Mouse (Mus musculus): ENCODE measurements around the gene Lpar3. TPM values are rescaled to one million over a fixed set of nuclear protein-coding genes. Genes with fewer than 3 reads are reported as not detected.

Gene Lpar3
- polyA plus RNA-seq, 1 experiment: 33.7 TPM

DNA sequence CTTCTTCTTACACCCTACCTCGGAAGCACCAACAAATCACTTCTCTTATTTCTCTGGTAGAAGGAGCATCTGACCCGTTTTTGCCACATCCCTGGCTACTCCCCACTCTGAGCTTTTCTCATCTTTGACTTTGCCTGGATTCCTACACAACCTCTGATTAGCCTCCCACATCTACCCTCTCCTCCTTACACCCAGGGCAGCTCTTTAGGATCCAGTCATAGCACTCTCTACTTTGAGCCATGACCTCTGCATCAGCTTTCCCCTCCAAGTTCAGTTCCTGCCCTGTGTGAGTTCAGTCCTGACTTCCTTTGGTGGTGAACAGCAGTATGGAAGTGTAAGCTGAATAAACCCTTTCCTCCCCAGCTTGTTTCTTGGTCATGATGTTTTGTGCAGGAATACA lies 87.1 kb downstream of the Lpar3 start:
- H3K4me3 ChIP-seq (ENCODE audit: insufficient read depth, low read depth, low read length): no peak overlapping the region
- no peak for DNase-seq
- H3K36me3 ChIP-seq (ENCODE audit: control insufficient read depth, insufficient read depth, low read length): no peaks in the 10 kb centered on the region
- 58% methylated on average over 2 of the region's 2 CpGs for WGBS
- H3K4me1 ChIP-seq (ENCODE audit: control insufficient read depth, insufficient read depth, low read length): no peaks in the 10 kb centered on the region
- no peak for TF ChIP-seq POLR2A (IDR thresholded peaks at IDR 0.05; ENCODE audit: low read depth, low read length)
- no peak for TF ChIP-seq CTCF (conservative IDR thresholded peaks at IDR 0.05; ENCODE audit: insufficient read depth, insufficient read length, low read depth, low read length)
- H3K27ac ChIP-seq (ENCODE audit: insufficient read depth, low read depth, low read length): no peak overlapping the region
- no peaks in the 10 kb centered on the region for H3K27me3 ChIP-seq (replicated peaks; ENCODE audit: control insufficient read depth, insufficient read depth, low read length)

DNA sequence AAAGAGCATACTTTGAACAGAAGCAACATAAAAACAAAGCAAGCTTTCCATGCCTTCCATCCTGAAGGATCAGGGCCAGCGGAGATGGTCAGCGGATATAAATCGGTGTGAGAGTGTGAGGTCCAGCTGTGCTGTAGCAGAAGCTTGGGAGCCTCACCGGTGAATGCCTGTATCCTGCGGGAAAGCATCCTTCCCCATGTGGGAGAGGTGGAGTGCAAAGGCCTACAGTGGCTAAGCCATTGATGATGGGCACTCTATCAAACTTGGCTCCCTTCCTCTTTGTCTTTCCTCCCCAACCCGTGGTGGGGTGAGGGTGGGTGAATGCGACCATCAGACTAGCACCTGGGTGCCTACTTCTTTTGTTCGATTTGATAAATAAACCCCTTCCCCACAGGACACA lies 88.8 kb downstream of the Lpar3 start:
- no peak for DNase-seq
- H3K27ac ChIP-seq (ENCODE audit: insufficient read depth, low read depth, low read length): no peak overlapping the region
- TF ChIP-seq CTCF (conservative IDR thresholded peaks at IDR 0.05; ENCODE audit: insufficient read depth, insufficient read length, low read depth, low read length): no peak
- no peak for TF ChIP-seq POLR2A (IDR thresholded peaks at IDR 0.05; ENCODE audit: low read depth, low read length)
- H3K27me3 ChIP-seq (replicated peaks; ENCODE audit: control insufficient read depth, insufficient read depth, low read length): no peaks in the 10 kb centered on the region
- WGBS: 77% methylated on average over 8 of the region's 8 CpGs
- no peaks in the 10 kb centered on the region for H3K36me3 ChIP-seq (ENCODE audit: control insufficient read depth, insufficient read depth, low read length)
- H3K4me3 ChIP-seq (ENCODE audit: insufficient read depth, low read depth, low read length): no peak overlapping the region
- no peaks in the 10 kb centered on the region for H3K4me1 ChIP-seq (ENCODE audit: control insufficient read depth, insufficient read depth, low read length)

DNA sequence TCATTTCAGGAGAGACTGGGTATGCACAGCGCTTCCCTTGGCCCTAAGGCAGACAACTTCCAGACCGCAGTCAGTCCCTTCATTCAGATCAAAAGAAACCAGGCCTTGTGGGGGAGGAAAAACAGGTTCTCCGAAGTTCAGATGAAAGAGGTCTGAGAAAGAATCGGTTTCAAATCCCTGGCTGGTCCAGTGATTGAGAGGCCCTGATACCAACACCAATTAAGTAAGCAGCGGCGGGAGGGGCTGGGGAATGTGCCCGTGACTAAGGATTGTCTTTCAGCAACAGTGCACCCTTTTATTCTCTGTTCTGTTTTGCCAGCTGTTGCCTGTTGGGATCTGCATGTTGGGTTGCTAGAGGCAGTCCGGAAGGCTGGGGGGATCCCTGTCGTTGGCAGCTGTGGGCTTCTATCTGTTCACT lies 90.4 kb downstream of the Lpar3 start:
- Histone ChIP-seq H3K36me3 (ENCODE audit: control insufficient read depth, insufficient read depth, low read length) (no peaks in the 10 kb centered on the region), H3K27ac (ENCODE audit: insufficient read depth, low read depth, low read length) (no peak overlapping the region), H3K27me3 (replicated peaks; ENCODE audit: control insufficient read depth, insufficient read depth, low read length) (no peaks in the 10 kb centered on the region), H3K4me3 (ENCODE audit: insufficient read depth, low read depth, low read length) (no peak overlapping the region), H3K4me1 (ENCODE audit: control insufficient read depth, insufficient read depth, low read length) (no peaks in the 10 kb centered on the region)
- WGBS: 44% methylated on average over 9 of the region's 9 CpGs
- no peak for DNase-seq
- TF ChIP-seq POLR2A (IDR thresholded peaks at IDR 0.05; ENCODE audit: low read depth, low read length) (no peak), CTCF (conservative IDR thresholded peaks at IDR 0.05; ENCODE audit: insufficient read depth, insufficient read length, low read depth, low read length) (no peak)

DNA sequence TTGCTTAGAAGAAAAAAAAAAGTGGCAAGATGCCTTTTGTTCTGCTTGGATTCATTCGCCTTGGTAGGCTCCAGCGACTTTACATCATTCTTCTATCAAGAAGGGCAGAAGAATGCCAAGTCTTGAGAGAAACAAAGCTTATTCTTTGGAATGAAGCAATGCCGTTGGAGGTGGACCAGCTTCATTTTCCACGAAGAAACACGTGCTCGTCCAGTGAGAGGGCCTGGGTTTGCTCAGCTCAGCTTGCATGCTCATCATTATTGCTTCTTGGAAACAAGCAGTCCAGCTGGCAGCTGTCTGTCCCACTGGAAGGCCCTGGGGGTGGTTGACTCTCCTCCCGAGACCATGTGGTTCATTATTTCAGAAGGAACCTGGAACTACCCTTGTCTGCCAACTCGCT lies 94.7 kb downstream of the Lpar3 start:
- TF ChIP-seq POLR2A (IDR thresholded peaks at IDR 0.05; ENCODE audit: low read depth, low read length) (no peak), CTCF (conservative IDR thresholded peaks at IDR 0.05; ENCODE audit: insufficient read depth, insufficient read length, low read depth, low read length) (no peak)

DNA sequence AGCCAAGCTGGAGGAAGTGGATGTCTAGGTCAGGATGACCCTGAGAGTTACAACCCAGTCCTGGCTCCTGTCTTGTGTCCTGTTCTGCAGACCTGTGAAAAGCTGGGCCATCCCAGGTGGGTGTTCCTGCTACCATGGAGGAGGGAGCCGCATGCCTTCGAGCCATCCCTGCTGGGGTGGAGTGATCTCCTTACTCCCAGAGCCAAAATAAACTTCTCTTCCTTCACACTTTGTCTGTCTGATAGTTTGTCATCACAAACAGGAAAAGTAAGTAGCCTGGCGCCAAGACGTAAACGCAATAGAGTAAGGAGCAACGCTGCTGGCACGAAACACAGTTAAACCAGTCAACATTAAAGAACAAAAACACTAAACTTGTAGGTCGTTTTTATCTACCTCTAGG lies 95.5 kb downstream of the Lpar3 start:
- 55% methylated on average over 8 of the region's 8 CpGs for WGBS
- H3K27me3 ChIP-seq (replicated peaks; ENCODE audit: control insufficient read depth, insufficient read depth, low read length): no peaks in the 10 kb centered on the region
- TF ChIP-seq CTCF (conservative IDR thresholded peaks at IDR 0.05; ENCODE audit: insufficient read depth, insufficient read length, low read depth, low read length) (no peak), POLR2A (IDR thresholded peaks at IDR 0.05; ENCODE audit: low read depth, low read length) (no peak)
- no peaks in the 10 kb centered on the region for H3K4me1 ChIP-seq (ENCODE audit: control insufficient read depth, insufficient read depth, low read length)
- H3K36me3 ChIP-seq (ENCODE audit: control insufficient read depth, insufficient read depth, low read length): no peaks in the 10 kb centered on the region
- H3K4me3 ChIP-seq (ENCODE audit: insufficient read depth, low read depth, low read length): no peak overlapping the region
- H3K27ac ChIP-seq (ENCODE audit: insufficient read depth, low read depth, low read length): no peak overlapping the region
- no peak for DNase-seq

More for the DNA sequence above, 94.7 kb downstream of the Lpar3 start:
- Histone ChIP-seq H3K27ac (ENCODE audit: insufficient read depth, low read depth, low read length) (no peak overlapping the region), H3K4me1 (ENCODE audit: control insufficient read depth, insufficient read depth, low read length) (no peaks in the 10 kb centered on the region), H3K36me3 (ENCODE audit: control insufficient read depth, insufficient read depth, low read length) (no peaks in the 10 kb centered on the region), H3K27me3 (replicated peaks; ENCODE audit: control insufficient read depth, insufficient read depth, low read length) (no peaks in the 10 kb centered on the region), H3K4me3 (ENCODE audit: insufficient read depth, low read depth, low read length) (no peak overlapping the region)
- WGBS: 83% methylated on average over 8 of the region's 8 CpGs
- no peak for DNase-seq

DNA sequence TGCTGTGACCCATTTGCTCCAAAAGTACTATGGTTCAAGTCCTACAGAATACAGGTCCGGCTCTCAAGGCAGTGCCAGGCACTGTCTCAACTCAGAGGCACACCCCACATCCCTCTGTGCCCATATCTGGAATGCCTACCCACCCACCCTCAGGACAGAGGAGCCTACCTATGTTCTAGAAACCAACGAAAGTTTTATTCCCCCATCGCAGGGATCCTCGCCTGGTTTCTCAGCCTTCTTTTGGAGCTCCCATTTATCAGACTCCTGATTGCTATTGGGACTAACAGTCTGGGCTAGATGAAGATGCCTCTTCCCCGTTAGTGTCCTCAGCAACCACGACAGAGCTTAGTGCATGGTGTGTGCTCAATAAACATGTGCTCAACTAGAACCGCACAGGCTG lies 96.6 kb downstream of the Lpar3 start:
- H3K36me3 ChIP-seq (ENCODE audit: control insufficient read depth, insufficient read depth, low read length): no peaks in the 10 kb centered on the region
- no peak overlapping the region for H3K27ac ChIP-seq (ENCODE audit: insufficient read depth, low read depth, low read length)
- no peak for DNase-seq
- no peaks in the 10 kb centered on the region for H3K27me3 ChIP-seq (replicated peaks; ENCODE audit: control insufficient read depth, insufficient read depth, low read length)
- TF ChIP-seq CTCF (conservative IDR thresholded peaks at IDR 0.05; ENCODE audit: insufficient read depth, insufficient read length, low read depth, low read length) (no peak), POLR2A (IDR thresholded peaks at IDR 0.05; ENCODE audit: low read depth, low read length) (no peak)
- H3K4me1 ChIP-seq (ENCODE audit: control insufficient read depth, insufficient read depth, low read length): no peaks in the 10 kb centered on the region
- H3K4me3 ChIP-seq (ENCODE audit: insufficient read depth, low read depth, low read length): no peak overlapping the region
- 90% methylated on average over 7 of the region's 7 CpGs for WGBS

DNA sequence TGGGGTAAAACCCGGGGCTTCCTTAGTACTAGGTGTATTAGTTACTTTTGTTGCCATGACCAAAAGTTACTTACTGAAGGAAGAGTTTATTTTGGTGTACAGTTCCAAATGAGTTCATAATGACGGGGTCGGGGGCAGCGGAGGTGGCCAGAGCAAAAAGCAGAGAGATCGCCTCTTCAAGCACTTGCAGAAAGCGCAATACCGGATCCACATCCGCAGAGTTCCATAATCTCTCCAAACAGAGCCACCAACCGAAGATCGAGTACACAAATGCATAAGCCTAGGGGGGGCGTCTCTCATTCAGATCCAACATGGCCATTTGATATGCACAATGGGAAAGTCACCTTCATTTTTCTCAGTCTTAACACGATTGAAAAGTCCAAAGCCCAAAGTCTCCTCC lies 97.1 kb downstream of the Lpar3 start:
- H3K4me3 ChIP-seq (ENCODE audit: insufficient read depth, low read depth, low read length): no peak overlapping the region
- H3K27ac ChIP-seq (ENCODE audit: insufficient read depth, low read depth, low read length): no peak overlapping the region

DNA sequence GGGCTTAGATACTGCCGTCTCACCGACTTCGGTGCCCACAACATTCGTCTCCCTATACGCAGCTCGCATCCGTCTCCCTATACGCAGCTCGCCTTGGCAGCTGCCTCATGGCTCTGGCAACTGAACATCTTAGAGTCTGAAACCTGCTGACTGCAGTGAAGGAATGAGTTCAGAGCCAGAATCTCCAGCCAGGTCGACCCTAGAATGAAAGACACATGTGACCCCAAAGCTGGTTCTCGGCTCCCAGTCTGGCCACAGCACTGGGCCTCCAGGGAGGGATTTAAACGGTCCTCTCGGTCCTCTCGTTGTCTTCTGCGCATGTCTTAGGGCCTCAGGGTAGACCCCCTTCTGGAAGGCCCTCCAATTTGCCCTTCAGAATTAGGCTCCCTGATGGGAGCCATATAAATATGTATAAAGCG lies 97.8 kb downstream of the Lpar3 start:
- H3K27ac ChIP-seq (ENCODE audit: insufficient read depth, low read depth, low read length): no peak overlapping the region
- H3K4me1 ChIP-seq (ENCODE audit: control insufficient read depth, insufficient read depth, low read length): no peaks in the 10 kb centered on the region
- H3K27me3 ChIP-seq (replicated peaks; ENCODE audit: control insufficient read depth, insufficient read depth, low read length): no peaks in the 10 kb centered on the region
- WGBS: 75% methylated on average over 16 of the region's 16 CpGs
- no peak for TF ChIP-seq POLR2A (IDR thresholded peaks at IDR 0.05; ENCODE audit: low read depth, low read length)
- TF ChIP-seq CTCF (conservative IDR thresholded peaks at IDR 0.05; ENCODE audit: insufficient read depth, insufficient read length, low read depth, low read length): no peak
- no peak overlapping the region for H3K4me3 ChIP-seq (ENCODE audit: insufficient read depth, low read depth, low read length)
- no peak for DNase-seq
- H3K36me3 ChIP-seq (ENCODE audit: control insufficient read depth, insufficient read depth, low read length): no peaks in the 10 kb centered on the region

More for the DNA sequence above, 97.1 kb downstream of the Lpar3 start:
- no peak for DNase-seq
- 88% methylated on average over 12 of the region's 12 CpGs for WGBS
- Histone ChIP-seq H3K4me1 (ENCODE audit: control insufficient read depth, insufficient read depth, low read length) (no peaks in the 10 kb centered on the region), H3K36me3 (ENCODE audit: control insufficient read depth, insufficient read depth, low read length) (no peaks in the 10 kb centered on the region), H3K27me3 (replicated peaks; ENCODE audit: control insufficient read depth, insufficient read depth, low read length) (no peaks in the 10 kb centered on the region)
- TF ChIP-seq POLR2A (IDR thresholded peaks at IDR 0.05; ENCODE audit: low read depth, low read length) (no peak), CTCF (conservative IDR thresholded peaks at IDR 0.05; ENCODE audit: insufficient read depth, insufficient read length, low read depth, low read length) (no peak)

Data from kidney, adult 2 months (tissue).